Mouse (Mus musculus): ENCODE data around the gene Rin2. TPM values are rescaled to one million over a fixed set of nuclear protein-coding genes. Genes with fewer than 3 reads are reported as not detected.

The Rin2 gene
- total RNA-seq (2014; fragmentation: Nextera tagmentation), result not detected in 2 replicates
- 0.06 and 0.44 TPM in 2 replicates for total RNA-seq (2017)
- not detected in 2 replicates for polyA plus RNA-seq (2012)

DNA sequence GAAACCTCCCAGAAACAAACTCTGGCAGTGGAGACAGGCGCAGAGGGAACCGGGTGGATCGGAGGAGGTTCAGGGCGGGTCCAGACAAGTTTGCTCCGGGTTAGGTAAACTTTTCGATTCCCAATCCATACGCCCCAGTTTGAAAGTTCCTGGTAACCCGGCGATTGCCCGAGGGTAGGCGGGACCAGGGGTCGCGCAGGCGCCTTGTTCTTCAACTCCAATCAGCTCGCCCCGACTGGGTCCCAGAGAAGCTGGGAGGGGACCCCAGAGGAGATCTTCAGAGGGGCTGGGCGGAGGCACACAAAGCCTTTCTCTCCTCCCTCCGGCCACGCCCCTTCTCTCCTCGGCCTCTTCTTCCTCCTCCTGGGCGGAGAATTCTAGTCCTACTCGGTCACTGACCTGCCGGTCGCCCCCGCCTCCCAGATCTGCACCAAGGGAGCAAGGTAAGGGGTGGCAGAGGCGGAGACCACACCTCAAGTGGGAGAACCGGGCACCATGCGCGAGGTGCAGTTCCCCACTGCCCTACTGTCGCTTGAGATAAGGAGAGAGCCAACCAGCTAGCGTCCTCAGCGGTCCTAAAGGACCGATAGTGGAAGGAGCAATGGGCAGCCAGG is at the start of gene Rin2:
Gene Rin2, plus strand, starts transcription at position 74 of the 614 bp plus-strand sequence.
- TF ChIP-seq GATA2 (IDR thresholded peaks at IDR 0.05; ENCODE audit: borderline replicate concordance, low read depth, low read length) (no peak), TAL1 (conservative IDR thresholded peaks at IDR 0.05; ENCODE audit: low read depth, low read length) (no peak), GATA1 (IDR thresholded peaks at IDR 0.05; ENCODE audit: borderline replicate concordance, low read length) (no peak), CTCF (IDR thresholded peaks at IDR 0.05; ENCODE audit: low read depth, low read length) (no peak), POLR2AphosphoS5 (IDR thresholded peaks at IDR 0.05; ENCODE audit: insufficient replicate concordance, low read depth, low read length) (no peak)
- Histone ChIP-seq H3K4me1 (ENCODE audit: insufficient read depth, low read depth, low read length) (no peaks in the 10 kb centered on the region), H3K4me3 (ENCODE audit: low read depth, low read length) (no peak within 1 kb of the TSS; the same call in 1 of the 2 replicates), H3K36me3 (replicated peaks) (no peaks in the 10 kb centered on the region), H3K9me3 (replicated peaks) (peaks cover 65% of the 10 kb centered on the region), H3K27me3 (ENCODE audit: insufficient read depth, low read length) (no peaks in the 10 kb centered on the region)
- DNase-seq (ENCODE audit: low spot score) (no peak), ATAC-seq (ENCODE audit: extremely low read depth, insufficient number of reproducible peaks, low FRiP score, poor library complexity, severe bottlenecking) (no peak)

DNA sequence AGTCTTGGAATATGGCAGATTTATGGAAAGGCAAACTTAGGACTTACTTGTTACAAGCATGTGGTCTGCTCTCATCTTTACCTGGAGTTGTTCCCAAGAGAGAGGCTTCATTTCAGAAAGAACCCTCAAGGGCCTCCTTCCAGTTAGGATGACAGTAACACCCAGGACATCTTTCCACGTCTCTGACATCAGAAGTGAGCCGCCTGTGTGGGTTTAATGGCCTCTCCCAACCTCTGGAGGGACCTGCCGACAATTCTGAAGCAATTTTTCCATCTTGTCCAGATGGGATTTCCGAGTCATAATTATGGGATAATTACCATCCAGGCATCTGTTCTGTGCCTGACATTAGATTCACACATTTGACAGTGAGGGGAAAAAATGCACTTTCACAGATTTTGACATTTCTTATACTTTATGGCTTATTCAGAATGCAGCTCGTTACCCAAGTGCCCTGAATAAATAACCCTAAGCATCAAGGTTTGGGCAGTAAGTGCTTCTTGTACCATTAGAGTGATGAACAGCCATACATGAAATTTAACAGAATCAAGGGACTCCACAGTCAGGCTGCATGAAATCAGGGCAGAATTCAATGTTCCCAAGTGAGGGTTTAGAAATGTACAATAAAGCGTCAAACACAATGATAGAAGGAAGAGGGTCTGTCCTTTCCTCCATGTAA is 43.8 kb upstream of the Rin2 start:
- ATAC-seq (ENCODE audit: extremely low read depth, insufficient number of reproducible peaks, low FRiP score, poor library complexity, severe bottlenecking), result no peak
- no peak overlapping the region for H3K4me3 ChIP-seq (ENCODE audit: low read depth, low read length)
- no peaks in the 10 kb centered on the region for H3K36me3 ChIP-seq (replicated peaks)
- no peaks in the 10 kb centered on the region for H3K27me3 ChIP-seq (ENCODE audit: insufficient read depth, low read length)
- TF ChIP-seq GATA2 (IDR thresholded peaks at IDR 0.05; ENCODE audit: borderline replicate concordance, low read depth, low read length) (no peak), CTCF (IDR thresholded peaks at IDR 0.05; ENCODE audit: low read depth, low read length) (no peak), GATA1 (IDR thresholded peaks at IDR 0.05; ENCODE audit: borderline replicate concordance, low read length) (no peak), TAL1 (conservative IDR thresholded peaks at IDR 0.05; ENCODE audit: low read depth, low read length) (no peak), POLR2AphosphoS5 (IDR thresholded peaks at IDR 0.05; ENCODE audit: insufficient replicate concordance, low read depth, low read length) (no peak)
- H3K9me3 ChIP-seq (replicated peaks), result peaks cover 18% of the 10 kb centered on the region
- no peak for DNase-seq (ENCODE audit: low spot score)
- H3K4me1 ChIP-seq (ENCODE audit: insufficient read depth, low read depth, low read length), result no peaks in the 10 kb centered on the region

DNA sequence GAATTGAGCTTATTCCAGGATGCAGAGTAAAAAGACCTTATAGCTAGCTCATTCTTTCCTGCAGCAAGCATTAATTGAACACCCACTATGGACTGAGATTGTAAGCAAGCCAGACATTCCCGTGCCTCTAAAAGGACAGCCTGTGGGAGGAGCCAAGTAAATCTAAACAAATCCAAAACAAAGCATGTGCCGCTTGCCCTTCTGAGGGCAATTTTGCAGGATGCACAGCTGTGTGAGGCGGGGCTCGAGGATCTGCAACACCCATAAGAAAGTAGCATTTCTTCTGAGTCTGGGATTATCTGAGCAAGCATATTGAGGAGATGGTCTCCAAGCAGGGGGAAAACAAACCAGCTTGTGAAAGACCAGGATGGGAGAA is 43.2 kb upstream of the Rin2 start:
- TF ChIP-seq POLR2AphosphoS5 (IDR thresholded peaks at IDR 0.05; ENCODE audit: insufficient replicate concordance, low read depth, low read length) (no peak), TAL1 (conservative IDR thresholded peaks at IDR 0.05; ENCODE audit: low read depth, low read length) (no peak), GATA1 (IDR thresholded peaks at IDR 0.05; ENCODE audit: borderline replicate concordance, low read length) (no peak), CTCF (IDR thresholded peaks at IDR 0.05; ENCODE audit: low read depth, low read length) (no peak), GATA2 (IDR thresholded peaks at IDR 0.05; ENCODE audit: borderline replicate concordance, low read depth, low read length) (no peak)
- no peak for DNase-seq (ENCODE audit: low spot score)
- Histone ChIP-seq H3K9me3 (replicated peaks) (peaks cover 22% of the 10 kb centered on the region), H3K36me3 (replicated peaks) (no peaks in the 10 kb centered on the region), H3K4me3 (ENCODE audit: low read depth, low read length) (no peak overlapping the region), H3K4me1 (ENCODE audit: insufficient read depth, low read depth, low read length) (no peaks in the 10 kb centered on the region), H3K27me3 (ENCODE audit: insufficient read depth, low read length) (no peaks in the 10 kb centered on the region)
- no peak for ATAC-seq (ENCODE audit: extremely low read depth, insufficient number of reproducible peaks, low FRiP score, poor library complexity, severe bottlenecking)

DNA sequence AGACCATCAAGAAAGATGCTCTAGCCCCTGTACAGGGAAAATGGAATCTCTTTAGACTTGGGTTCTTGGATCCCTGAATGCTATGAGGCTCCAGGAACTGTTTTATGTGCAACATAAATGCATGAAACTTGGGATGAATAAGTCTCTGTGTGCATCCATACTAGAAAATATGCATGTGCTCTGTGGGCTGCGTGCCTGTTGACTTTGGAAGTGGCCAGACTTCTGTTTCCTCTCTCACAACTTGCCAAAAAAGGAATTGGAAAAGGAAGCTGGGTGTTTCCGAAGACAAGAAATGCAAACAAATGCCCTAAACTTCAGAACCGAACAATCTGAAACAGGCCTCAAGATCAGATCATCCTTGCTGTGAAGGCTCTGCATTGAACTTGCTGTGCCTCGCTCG is 41.2 kb upstream of the Rin2 start:
- Histone ChIP-seq H3K9me3 (replicated peaks) (peaks cover 30% of the 10 kb centered on the region), H3K36me3 (replicated peaks) (no peaks in the 10 kb centered on the region), H3K4me1 (ENCODE audit: insufficient read depth, low read depth, low read length) (no peaks in the 10 kb centered on the region), H3K4me3 (ENCODE audit: low read depth, low read length) (no peak overlapping the region), H3K27me3 (ENCODE audit: insufficient read depth, low read length) (no peaks in the 10 kb centered on the region)
- ATAC-seq (ENCODE audit: extremely low read depth, insufficient number of reproducible peaks, low FRiP score, poor library complexity, severe bottlenecking) (no peak), DNase-seq (ENCODE audit: low spot score) (no peak)
- TF ChIP-seq TAL1 (conservative IDR thresholded peaks at IDR 0.05; ENCODE audit: low read depth, low read length) (no peak), POLR2AphosphoS5 (IDR thresholded peaks at IDR 0.05; ENCODE audit: insufficient replicate concordance, low read depth, low read length) (no peak), CTCF (IDR thresholded peaks at IDR 0.05; ENCODE audit: low read depth, low read length) (no peak), GATA1 (IDR thresholded peaks at IDR 0.05; ENCODE audit: borderline replicate concordance, low read length) (no peak), GATA2 (IDR thresholded peaks at IDR 0.05; ENCODE audit: borderline replicate concordance, low read depth, low read length) (no peak)

DNA sequence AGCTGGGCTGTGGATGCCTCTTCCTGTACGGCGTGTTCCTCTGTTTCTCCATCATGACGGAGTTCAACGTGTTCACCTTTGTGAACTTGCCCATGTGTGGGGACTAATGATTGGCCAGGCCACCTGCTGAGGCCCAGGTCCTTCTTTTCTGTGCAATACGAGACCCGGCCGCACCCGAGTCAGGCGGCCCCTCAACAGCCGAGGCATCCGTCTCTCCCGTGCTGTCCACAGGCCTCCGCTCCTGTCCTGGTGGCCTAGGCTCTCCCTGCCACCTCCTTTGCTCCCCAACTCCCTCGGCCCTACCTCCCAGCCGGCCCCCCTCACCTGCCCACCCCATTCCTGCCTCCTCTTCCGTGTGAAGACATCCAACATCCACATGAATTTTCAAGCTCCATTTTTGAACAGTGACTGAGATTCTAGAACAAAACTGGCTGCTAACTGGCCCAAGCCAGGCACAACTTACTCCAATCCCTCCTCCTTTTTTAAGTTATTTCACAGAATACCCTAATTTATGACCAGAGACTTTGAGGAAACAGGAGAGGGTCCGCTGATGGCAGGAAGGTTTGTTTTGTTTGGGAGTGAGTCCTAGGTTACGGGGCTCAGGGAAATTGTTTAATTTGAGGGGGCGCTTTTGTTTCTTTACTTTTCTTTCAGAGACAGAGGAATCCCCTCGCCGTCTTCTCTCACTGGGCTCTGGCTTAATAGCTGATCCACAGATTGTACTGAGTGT is 34.6 kb upstream of the Rin2 start:
- DNase-seq (ENCODE audit: low spot score), result no peak
- Histone ChIP-seq H3K9me3 (replicated peaks) (peaks cover 56% of the 10 kb centered on the region), H3K36me3 (replicated peaks) (no peaks in the 10 kb centered on the region), H3K4me3 (ENCODE audit: low read depth, low read length) (no peak overlapping the region), H3K4me1 (ENCODE audit: insufficient read depth, low read depth, low read length) (no peaks in the 10 kb centered on the region), H3K27me3 (ENCODE audit: insufficient read depth, low read length) (no peaks in the 10 kb centered on the region)
- TF ChIP-seq POLR2AphosphoS5 (IDR thresholded peaks at IDR 0.05; ENCODE audit: insufficient replicate concordance, low read depth, low read length) (no peak), TAL1 (conservative IDR thresholded peaks at IDR 0.05; ENCODE audit: low read depth, low read length) (no peak), CTCF (IDR thresholded peaks at IDR 0.05; ENCODE audit: low read depth, low read length) (no peak), GATA2 (IDR thresholded peaks at IDR 0.05; ENCODE audit: borderline replicate concordance, low read depth, low read length) (no peak), GATA1 (IDR thresholded peaks at IDR 0.05; ENCODE audit: borderline replicate concordance, low read length) (no peak)
- ATAC-seq (ENCODE audit: extremely low read depth, insufficient number of reproducible peaks, low FRiP score, poor library complexity, severe bottlenecking), result no peak

Measured in G1E (cell line).